Mouse (Mus musculus) cerebellum, postnatal 36 days (tissue): ENCODE data around the gene Ms4a4c.
"Not testable (repeated sequence)": the region's sequence is repeated elsewhere in the genome, so short reads cannot be mapped to it uniquely, and the experiment has no call there.

ENCODE experiments used
- DNase-seq, 2 experiments: peaks; one replicate each; pipeline ENCODE4 v3.0.0; 2021 to 2022; ENCODE audit warnings: mixed read lengths in 2 of 2

Ms4a4c gene

GRCm38 (mm10) chr19:11466471-11466870 lies 61.9 kb downstream of the Ms4a4c start:
- DNase-seq = no peak

- DNase-seq = not testable (repeated sequence)
These were observed 63.8 kb downstream of the Ms4a4c start for GRCm38 (mm10) chr19:11468361-11468760.

DNA sequence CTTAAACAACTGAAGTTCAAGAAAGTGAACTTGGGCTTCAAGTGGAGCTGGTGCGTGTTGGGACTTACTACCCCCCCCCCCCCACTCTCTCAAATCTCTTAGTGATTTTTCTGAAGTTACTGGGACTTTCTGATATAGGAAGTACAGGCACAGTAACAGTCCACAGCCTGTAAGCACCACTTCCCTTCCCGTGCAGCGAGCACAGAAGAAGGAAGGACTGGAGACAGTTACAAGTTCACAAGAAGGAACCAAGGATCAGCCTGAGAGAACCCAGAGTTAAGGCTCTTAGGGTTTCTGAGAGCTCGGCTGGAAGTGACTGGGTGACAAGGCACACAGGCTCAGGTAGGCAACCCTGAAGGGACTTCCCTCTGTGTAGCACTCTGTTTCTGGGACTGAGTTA lies 64.6 kb downstream of the Ms4a4c start, which contains the start of gene Ms4a6c:
TSS of gene Ms4a6c (plus strand) at position 152 of the 400 bp plus-strand sequence.
- not testable (repeated sequence) for DNase-seq
